Mouse (Mus musculus) A20 (cell line): ENCODE data around the gene Pdp2.
A peak's percentile ranks its signal among the peaks of the same experiment; 100 is the strongest.
"Not testable (repeated sequence)": the region's sequence is repeated elsewhere in the genome, so short reads cannot be mapped to it uniquely, and the experiment has no call there.

ENCODE experiments used
- DNase-seq: peaks from one replicate; pipeline ENCODE4 v3.0.0-alpha.2; 2011; ENCODE audit warnings: low read depth, low spot score

Gene Pdp2

GRCm38 (mm10) chr8:104632486-104632885 lies 41.2 kb downstream of the Pdp2 start:
- no peak for DNase-seq

DNA sequence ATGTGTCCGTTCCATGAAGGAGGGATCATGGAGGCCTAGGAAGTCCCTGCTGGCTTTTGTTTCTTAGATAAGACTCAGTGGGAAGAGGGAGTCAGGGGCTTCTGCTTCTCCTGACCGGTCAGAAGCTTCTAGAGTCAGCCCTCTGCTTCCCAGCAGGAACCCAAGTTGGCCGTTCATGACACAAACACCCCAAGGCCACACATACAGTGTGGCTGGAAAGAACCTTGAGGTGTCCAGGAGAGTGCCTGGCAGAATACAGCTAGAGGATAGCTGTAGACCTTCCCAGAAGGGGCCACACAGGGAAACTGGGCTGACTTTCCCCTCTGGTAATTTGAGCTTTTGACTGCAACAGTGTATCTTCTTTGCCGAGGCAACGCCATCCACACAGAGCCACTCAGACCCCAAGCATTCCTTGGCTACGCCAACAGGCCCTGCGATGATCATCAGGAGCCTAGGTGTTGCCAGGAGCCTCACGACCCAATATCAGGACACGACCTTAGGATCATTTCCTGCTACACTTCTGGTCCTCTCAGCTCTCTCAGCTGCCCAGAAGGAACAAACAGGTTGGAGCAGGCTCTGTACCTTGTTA lies 42.0 kb downstream of the Pdp2 start:
- no peak for DNase-seq

DNA sequence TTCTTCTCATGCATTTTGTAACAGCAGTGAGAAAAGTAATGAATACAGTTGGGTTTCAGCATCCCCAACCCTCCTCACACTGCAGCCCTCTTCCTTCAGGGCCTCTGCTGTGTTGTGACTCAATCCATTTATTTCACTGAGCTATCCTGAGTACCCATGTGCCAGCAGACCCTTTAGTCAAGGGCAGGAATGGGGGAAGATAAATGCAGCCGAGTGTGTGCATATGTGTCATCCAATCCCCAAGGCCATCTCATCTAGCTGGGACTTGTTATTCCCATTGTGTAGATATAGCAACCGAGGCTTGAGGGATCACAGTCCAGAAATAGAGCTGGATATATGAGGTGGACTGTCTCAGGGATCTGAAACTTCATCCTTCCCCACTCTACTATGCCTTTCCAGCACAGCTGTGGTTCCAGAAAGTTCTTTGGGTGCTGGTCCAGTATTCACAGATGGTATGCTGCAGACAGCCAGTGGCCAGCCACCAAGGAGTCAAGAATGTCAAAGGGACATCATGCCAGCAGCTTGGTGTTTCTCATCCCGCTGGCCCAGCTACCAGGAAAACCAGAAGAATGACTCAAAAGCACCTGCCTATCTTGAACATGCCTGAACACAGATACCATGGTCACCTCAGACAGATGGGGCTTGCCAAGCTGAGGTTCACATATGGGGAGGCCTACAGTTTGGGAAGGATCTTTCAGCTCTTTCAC lies 43.9 kb downstream of the Pdp2 start:
- no peak for DNase-seq

DNA sequence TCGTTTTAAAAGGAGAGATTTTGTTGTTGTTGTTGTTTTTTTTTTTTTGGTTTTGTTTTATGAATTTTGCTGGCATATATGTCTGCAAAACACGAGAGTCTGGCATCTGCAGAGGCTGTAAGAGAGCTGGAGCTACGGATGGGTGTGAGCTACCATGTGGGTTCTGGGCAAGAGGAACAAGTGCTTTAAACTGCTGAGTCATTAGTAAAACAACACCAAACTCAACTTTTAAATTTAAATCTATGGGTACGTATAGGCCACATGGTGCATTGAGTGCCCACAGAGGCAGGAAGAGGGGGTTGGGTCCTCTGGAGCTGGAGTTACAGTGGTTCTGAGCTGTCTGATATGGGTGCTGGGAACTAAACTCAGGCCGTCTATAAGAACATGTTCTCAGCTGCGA lies 46.8 kb downstream of the Pdp2 start:
- DNase-seq = no peak

GRCm38 (mm10) chr8:104640241-104640640 lies 49.0 kb downstream of the Pdp2 start:
- DNase-seq = no peak

GRCm38 (mm10) chr8:104640831-104641370 lies 49.6 kb downstream of the Pdp2 start:
- DNase-seq = no peak

GRCm38 (mm10) chr8:104641426-104642323 lies 50.4 kb downstream of the Pdp2 start, which contains the start of gene Ciao2b:
Ciao2b (minus strand) TSS chr8:104641965.
- DNase-seq = peak; percentile 89

- DNase-seq = no peak
Observed at GRCm38 (mm10) chr8:104642324-104642654, 51.0 kb downstream of the Pdp2 start.

DNA sequence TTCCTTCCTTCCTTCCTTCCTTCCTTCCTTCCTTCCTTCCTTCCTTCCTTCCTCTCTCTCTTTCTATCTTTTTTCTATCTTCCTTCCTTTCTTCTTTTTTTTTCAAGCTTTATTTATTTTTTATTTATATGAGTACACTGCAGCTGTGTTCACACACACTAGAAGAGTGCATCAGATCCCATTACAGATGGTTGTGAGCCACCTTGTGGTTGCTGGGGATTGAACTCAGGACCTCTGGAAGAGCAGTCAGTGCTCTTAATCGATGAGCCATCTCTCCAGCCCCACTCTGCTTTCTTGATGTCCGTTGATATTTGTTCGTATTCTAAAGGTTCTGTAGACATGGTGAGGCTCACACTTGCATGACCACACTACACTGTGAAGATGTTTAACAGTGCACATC lies 52.9 kb downstream of the Pdp2 start:
- not testable (repeated sequence) for DNase-seq
